Mouse (Mus musculus) brain, embryonic 14.5 days (tissue): ENCODE results near the gene Gbp3.

Source experiments
- CTCF ChIP-seq: fragments of 200-500 bp; IDR thresholded peaks from 2 replicates; pipeline ENCODE4 v1.5.1; 2012; ENCODE audit warnings: inconsistent platforms, mild to moderate bottlenecking, moderate library complexity, borderline replicate concordance; ENCODE audit not compliant: insufficient read depth, insufficient read length; ENCODE audit errors: extremely low read depth
- POLR2A ChIP-seq: fragments of 200-500 bp; IDR thresholded peaks from 2 replicates; pipeline ENCODE4 v1.6.1; 2012; ENCODE audit warnings: mild to moderate bottlenecking, inconsistent platforms, borderline replicate concordance; ENCODE audit not compliant: poor library complexity, insufficient read depth, insufficient read length, severe bottlenecking; ENCODE audit errors: extremely low read depth

DNA sequence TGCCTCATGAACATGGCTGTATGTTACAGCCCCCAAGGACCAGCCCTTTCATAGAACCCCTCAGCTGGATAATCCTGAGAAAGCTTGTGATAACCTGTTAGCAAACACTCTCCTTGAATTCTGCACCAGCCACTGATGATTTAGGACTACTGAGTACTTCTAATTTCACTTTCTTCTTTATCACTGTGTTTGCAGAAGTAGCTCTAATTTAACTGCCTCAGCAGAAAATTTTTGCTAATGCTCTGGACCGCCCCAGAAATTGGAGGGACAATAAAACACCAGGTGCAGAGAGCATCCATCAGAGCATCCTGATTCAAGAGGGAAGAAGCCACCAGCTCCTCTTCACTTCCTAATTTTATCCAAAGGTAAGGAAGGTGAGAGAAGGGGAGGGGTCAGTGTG lies 34.7 kb downstream of the Gbp3 start, which contains the start of gene Gbp2b:
- TF ChIP-seq CTCF (no peak), POLR2A (no peak)
